Mouse (Mus musculus): ENCODE data around the gene Tnfsf12. TPM values are rescaled to one million over a fixed set of nuclear protein-coding genes. Genes with fewer than 3 reads are reported as not detected.
A peak's percentile ranks its signal among the peaks of the same experiment; 100 is the strongest.
"Not testable (repeated sequence)": the region's sequence is repeated elsewhere in the genome, so short reads cannot be mapped to it uniquely, and the experiment has no call there.

The Tnfsf12 gene
- polyA plus RNA-seq (2014; fragmentation: Nextera tagmentation; extraction: Ambion mirVana) = 9.9 and 11.7 TPM in 2 replicates

GRCm38 (mm10) chr11:69695361-69696181, at the start of gene Tnfsf12, which contains the start of gene Tnfsfm13:
Tnfsf12 (minus strand) TSS chr11:69695849.
Tnfsfm13 (minus strand) TSS chr11:69696098.
- 2% methylated on average over 26 of the region's 41 CpGs for WGBS

GRCm38 (mm10) chr11:69731408-69731807, 35.8 kb upstream of the Tnfsf12 start:
- not testable (repeated sequence) for H3K4me2 ChIP-seq (replicated peaks; ENCODE audit: low read depth, low read length); H3K9ac ChIP-seq (replicated peaks; ENCODE audit: low read depth, low read length); H3K4me1 ChIP-seq (ENCODE audit: control insufficient read depth, insufficient read depth, low read length); H3K4me3 ChIP-seq (ENCODE audit: low read depth, low read length); ATAC-seq (ENCODE audit: insufficient number of reproducible peaks, insufficient read depth, low FRiP score, low read depth); H3K9me3 ChIP-seq (ENCODE audit: control insufficient read depth, low read depth, low read length); H3K27ac ChIP-seq (ENCODE audit: low read length); H3K27me3 ChIP-seq (ENCODE audit: control insufficient read depth, insufficient read depth, low read length)
- peaks cover 28% of the 10 kb centered on the region for H3K36me3 ChIP-seq (ENCODE audit: control insufficient read depth, insufficient read depth, low read length)
- WGBS = 84% methylated on average over 2 of the region's 3 CpGs

More at GRCm38 (mm10) chr11:69695361-69696181, at the start of gene Tnfsf12, which contains the start of gene Tnfsfm13:
- Histone ChIP-seq H3K4me1 (ENCODE audit: control insufficient read depth, insufficient read depth, low read length) (no peaks in the 10 kb centered on the region; the same call in 1 of the 2 replicates), H3K9me3 (ENCODE audit: control insufficient read depth, low read depth, low read length) (no peaks in the 10 kb centered on the region), H3K36me3 (ENCODE audit: control insufficient read depth, insufficient read depth, low read length) (no peaks in the 10 kb centered on the region), H3K9ac (replicated peaks; ENCODE audit: low read depth, low read length) (peak within 1 kb of the TSS; percentile 54), H3K4me2 (replicated peaks; ENCODE audit: low read depth, low read length) (peak within 1 kb of the TSS; percentile 72), H3K27ac (ENCODE audit: low read length) (peak within 1 kb of the TSS; percentile 44; the same call in 1 of the 2 replicates), H3K4me3 (ENCODE audit: low read depth, low read length) (peak within 1 kb of the TSS; percentile 50), H3K27me3 (ENCODE audit: control insufficient read depth, insufficient read depth, low read length) (no peaks in the 10 kb centered on the region)
- peak; percentile 69 for ATAC-seq (ENCODE audit: insufficient number of reproducible peaks, insufficient read depth, low FRiP score, low read depth)

DNA sequence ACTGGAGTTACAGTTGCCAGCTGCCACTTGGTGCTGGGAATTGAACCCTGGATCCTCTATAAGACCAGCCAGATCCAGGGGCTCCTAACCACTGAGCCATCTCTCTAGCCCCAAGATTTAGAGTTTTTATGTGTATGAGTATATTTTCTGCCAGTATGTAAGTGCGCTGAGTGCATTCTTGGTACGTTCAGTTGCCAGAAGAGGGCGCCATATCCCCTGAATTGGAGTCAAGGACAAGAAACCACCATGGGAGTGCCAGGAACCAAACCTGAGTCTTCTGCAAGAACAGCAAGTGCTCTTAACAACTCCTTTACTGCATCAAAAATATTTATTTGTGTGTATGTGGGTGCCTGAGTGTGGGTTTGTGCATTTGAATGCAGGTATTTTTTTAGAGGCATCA, 33.4 kb upstream of the Tnfsf12 start:
- no peak overlapping the region for H3K27ac ChIP-seq (ENCODE audit: low read length)
- no peaks in the 10 kb centered on the region for H3K27me3 ChIP-seq (ENCODE audit: control insufficient read depth, insufficient read depth, low read length)
- no peaks in the 10 kb centered on the region for H3K9me3 ChIP-seq (ENCODE audit: control insufficient read depth, low read depth, low read length)
- H3K36me3 ChIP-seq (ENCODE audit: control insufficient read depth, insufficient read depth, low read length) = peaks cover 4% of the 10 kb centered on the region
- H3K4me2 ChIP-seq (replicated peaks; ENCODE audit: low read depth, low read length) = no peak overlapping the region
- H3K4me1 ChIP-seq (ENCODE audit: control insufficient read depth, insufficient read depth, low read length) = no peaks in the 10 kb centered on the region
- no peak overlapping the region for H3K9ac ChIP-seq (replicated peaks; ENCODE audit: low read depth, low read length)
- ATAC-seq (ENCODE audit: insufficient number of reproducible peaks, insufficient read depth, low FRiP score, low read depth) = no peak
- 27% methylated on average over 3 of the region's 3 CpGs for WGBS
- no peak overlapping the region for H3K4me3 ChIP-seq (ENCODE audit: low read depth, low read length)

GRCm38 (mm10) chr11:69725951-69726350, 30.3 kb upstream of the Tnfsf12 start:
- no peaks in the 10 kb centered on the region for H3K36me3 ChIP-seq (ENCODE audit: control insufficient read depth, insufficient read depth, low read length)
- WGBS = 30% methylated on average over 5 of the region's 5 CpGs
- H3K4me3 ChIP-seq (ENCODE audit: low read depth, low read length) = no peak overlapping the region

GRCm38 (mm10) chr11:69723074-69723473, 27.4 kb upstream of the Tnfsf12 start:
- no peak overlapping the region for H3K4me3 ChIP-seq (ENCODE audit: low read depth, low read length)
- H3K27me3 ChIP-seq (ENCODE audit: control insufficient read depth, insufficient read depth, low read length) = no peaks in the 10 kb centered on the region
- no peaks in the 10 kb centered on the region for H3K36me3 ChIP-seq (ENCODE audit: control insufficient read depth, insufficient read depth, low read length)
- H3K27ac ChIP-seq (ENCODE audit: low read length) = no peak overlapping the region
- H3K9me3 ChIP-seq (ENCODE audit: control insufficient read depth, low read depth, low read length) = no peaks in the 10 kb centered on the region
- no peak for ATAC-seq (ENCODE audit: insufficient number of reproducible peaks, insufficient read depth, low FRiP score, low read depth)
- H3K4me2 ChIP-seq (replicated peaks; ENCODE audit: low read depth, low read length) = no peak overlapping the region
- WGBS = 39% methylated on average over 2 of the region's 2 CpGs
- no peaks in the 10 kb centered on the region for H3K4me1 ChIP-seq (ENCODE audit: control insufficient read depth, insufficient read depth, low read length)
- H3K9ac ChIP-seq (replicated peaks; ENCODE audit: low read depth, low read length) = no peak overlapping the region

More at GRCm38 (mm10) chr11:69725951-69726350, 30.3 kb upstream of the Tnfsf12 start:
- Histone ChIP-seq H3K4me1 (ENCODE audit: control insufficient read depth, insufficient read depth, low read length) (no peaks in the 10 kb centered on the region), H3K4me2 (replicated peaks; ENCODE audit: low read depth, low read length) (no peak overlapping the region), H3K9ac (replicated peaks; ENCODE audit: low read depth, low read length) (no peak overlapping the region), H3K27me3 (ENCODE audit: control insufficient read depth, insufficient read depth, low read length) (no peaks in the 10 kb centered on the region), H3K27ac (ENCODE audit: low read length) (no peak overlapping the region), H3K9me3 (ENCODE audit: control insufficient read depth, low read depth, low read length) (no peaks in the 10 kb centered on the region)
- no peak for ATAC-seq (ENCODE audit: insufficient number of reproducible peaks, insufficient read depth, low FRiP score, low read depth)

- Histone ChIP-seq H3K9ac (replicated peaks; ENCODE audit: low read depth, low read length) (no peak overlapping the region), H3K27me3 (ENCODE audit: control insufficient read depth, insufficient read depth, low read length) (no peaks in the 10 kb centered on the region), H3K4me3 (ENCODE audit: low read depth, low read length) (no peak overlapping the region), H3K4me2 (replicated peaks; ENCODE audit: low read depth, low read length) (no peak overlapping the region), H3K27ac (ENCODE audit: low read length) (0 out of 2 replicates have a peak overlapping the region, but pooled peaks have one; percentile 33), H3K36me3 (ENCODE audit: control insufficient read depth, insufficient read depth, low read length) (no peaks in the 10 kb centered on the region), H3K9me3 (ENCODE audit: control insufficient read depth, low read depth, low read length) (no peaks in the 10 kb centered on the region), H3K4me1 (ENCODE audit: control insufficient read depth, insufficient read depth, low read length) (no peaks in the 10 kb centered on the region)
- WGBS = 58% methylated on average over 6 of the region's 6 CpGs
- ATAC-seq (ENCODE audit: insufficient number of reproducible peaks, insufficient read depth, low FRiP score, low read depth) = peak; percentile 28; the same call in 1 of the 2 replicates
These were observed 25.2 kb upstream of the Tnfsf12 start for GRCm38 (mm10) chr11:69720852-69721251.

DNA sequence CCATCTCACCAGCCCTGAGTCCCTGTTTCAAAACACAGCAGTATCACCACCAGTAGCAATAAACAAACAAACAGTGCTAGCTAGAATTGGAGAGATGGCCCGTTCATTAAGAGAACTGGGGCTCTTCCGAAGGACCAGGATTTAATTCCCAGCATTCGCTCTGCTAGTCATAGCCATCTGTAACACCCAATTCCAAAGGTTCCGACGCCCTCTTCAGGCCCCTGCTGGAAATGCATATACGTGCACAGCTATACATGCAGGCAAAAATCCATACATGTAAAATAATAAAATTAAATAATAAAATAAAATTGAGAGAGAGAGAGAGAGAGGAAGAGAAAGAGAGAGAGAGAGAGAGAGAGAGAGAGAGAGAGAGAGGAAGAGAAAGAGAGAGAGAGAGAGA, 23.8 kb upstream of the Tnfsf12 start:
- Histone ChIP-seq H3K9me3 (ENCODE audit: control insufficient read depth, low read depth, low read length) (no peaks in the 10 kb centered on the region), H3K36me3 (ENCODE audit: control insufficient read depth, insufficient read depth, low read length) (no peaks in the 10 kb centered on the region), H3K9ac (replicated peaks; ENCODE audit: low read depth, low read length) (no peak overlapping the region), H3K27ac (ENCODE audit: low read length) (no peak overlapping the region), H3K4me1 (ENCODE audit: control insufficient read depth, insufficient read depth, low read length) (no peaks in the 10 kb centered on the region), H3K4me2 (replicated peaks; ENCODE audit: low read depth, low read length) (no peak overlapping the region), H3K4me3 (ENCODE audit: low read depth, low read length) (no peak overlapping the region), H3K27me3 (ENCODE audit: control insufficient read depth, insufficient read depth, low read length) (no peaks in the 10 kb centered on the region)
- ATAC-seq (ENCODE audit: insufficient number of reproducible peaks, insufficient read depth, low FRiP score, low read depth) = no peak
- 71% methylated on average over 6 of the region's 6 CpGs for WGBS

DNA sequence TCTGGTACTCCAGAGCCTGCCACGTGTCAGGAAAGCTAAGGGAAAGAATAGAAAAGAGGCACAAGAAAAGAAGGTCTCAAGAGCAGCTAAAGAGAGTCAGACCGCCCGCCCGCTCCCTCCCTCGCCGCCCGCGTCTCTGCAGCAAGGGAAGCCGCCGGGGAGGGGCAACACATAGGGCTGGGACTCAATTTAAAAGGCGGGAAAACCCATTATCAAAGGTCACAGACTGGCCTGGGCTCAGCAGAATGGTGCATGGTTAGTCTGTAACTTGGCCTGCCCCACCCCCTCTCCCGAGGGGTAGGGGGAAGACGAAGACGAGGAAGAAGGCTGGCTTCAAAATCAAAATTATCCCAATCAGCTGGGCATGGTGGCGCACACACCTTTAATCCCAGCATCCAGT, 23.0 kb upstream of the Tnfsf12 start:
- Histone ChIP-seq H3K4me1 (ENCODE audit: control insufficient read depth, insufficient read depth, low read length) (no peaks in the 10 kb centered on the region), H3K4me3 (ENCODE audit: low read depth, low read length) (no peak overlapping the region), H3K27me3 (ENCODE audit: control insufficient read depth, insufficient read depth, low read length) (no peaks in the 10 kb centered on the region), H3K9me3 (ENCODE audit: control insufficient read depth, low read depth, low read length) (no peaks in the 10 kb centered on the region), H3K9ac (replicated peaks; ENCODE audit: low read depth, low read length) (no peak overlapping the region), H3K4me2 (replicated peaks; ENCODE audit: low read depth, low read length) (peak overlapping the region; percentile 22; the same call in 1 of the 2 replicates), H3K36me3 (ENCODE audit: control insufficient read depth, insufficient read depth, low read length) (no peaks in the 10 kb centered on the region), H3K27ac (ENCODE audit: low read length) (no peak overlapping the region)
- WGBS = 27% methylated on average over 15 of the region's 15 CpGs
- ATAC-seq (ENCODE audit: insufficient number of reproducible peaks, insufficient read depth, low FRiP score, low read depth) = 0 out of 2 replicates have a peak, but pooled peaks have one; percentile 39
